Mouse (Mus musculus): ENCODE results near the gene Slc36a4.

- TF ChIP-seq CTCF (IDR thresholded peaks at IDR 0.05; ENCODE audit: borderline replicate concordance, control insufficient read depth, extremely low read depth, insufficient read depth, low read length, poor library complexity), result no peak
- no peak for TF ChIP-seq POLR2A (IDR thresholded peaks at IDR 0.05; ENCODE audit: control insufficient read depth, extremely low read depth, insufficient read depth, low read length, poor library complexity)
These were observed 49.8 kb downstream of the Slc36a4 start for GRCm38 (mm10) chr9:15759318-15759717.
